Mouse (Mus musculus): Measurements from ENCODE around the gene Vps11. TPM values are rescaled to one million over a fixed set of nuclear protein-coding genes. Genes with fewer than 3 reads are reported as not detected.
A peak's percentile ranks its signal among the peaks of the same experiment; 100 is the strongest.
"Not testable (repeated sequence)": the region's sequence is repeated elsewhere in the genome, so short reads cannot be mapped to it uniquely, and the experiment has no call there.

Gene Vps11
- polyA plus RNA-seq, 1 experiment from 2014 or later: 43.5 TPM

DNA sequence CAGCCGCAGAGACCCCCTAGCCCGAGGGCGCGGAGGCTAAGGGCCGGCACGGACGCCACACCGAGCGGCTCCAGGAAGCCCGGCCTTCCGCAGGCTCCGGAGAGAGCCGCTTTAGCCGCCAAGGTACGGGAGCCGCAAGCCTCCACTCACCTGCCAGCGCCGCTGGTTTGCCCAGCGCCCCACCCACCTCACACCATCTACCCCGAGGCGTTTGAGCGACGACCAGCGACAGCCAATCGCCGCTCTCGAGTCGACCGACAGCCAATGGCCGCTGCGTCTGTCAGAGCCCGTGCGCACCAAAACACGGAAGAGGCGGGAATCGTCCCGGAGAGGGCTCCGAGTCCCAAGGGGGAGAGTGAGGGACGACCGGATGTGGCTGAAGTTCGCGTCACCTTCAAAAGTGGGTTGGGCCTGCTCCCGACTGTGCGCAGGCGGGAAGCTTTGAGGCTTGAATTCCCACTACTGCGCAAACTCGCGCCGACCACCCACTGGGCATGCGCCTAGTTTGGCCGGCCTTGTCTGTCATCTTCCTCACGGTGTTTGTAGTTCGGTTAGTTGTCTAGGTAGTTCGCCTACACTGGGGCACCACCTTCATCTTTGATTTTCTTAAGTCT, 55.9 kb downstream of the Vps11 start, which contains the start of gene Hinfp:
TSS of gene Hinfp (minus strand) at position 206 of the 614 bp plus-strand sequence.
- peaks cover 5% of the 10 kb centered on the region for H3K36me3 ChIP-seq (ENCODE audit: control insufficient read depth, insufficient read depth, low read length)
- peak; percentile 99 for ATAC-seq
- peaks cover 12% of the 10 kb centered on the region for H3K4me1 ChIP-seq (ENCODE audit: control insufficient read depth, insufficient read depth, low read depth, low read length)
- peak within 1 kb of the TSS; percentile 65 for H3K4me3 ChIP-seq (ENCODE audit: low read length)
- under 1% methylated on average over 45 of the region's 54 CpGs for WGBS
- H3K9ac ChIP-seq (ENCODE audit: low read depth, low read length): peak within 1 kb of the TSS; percentile 96
- H3K9me3 ChIP-seq (ENCODE audit: control insufficient read depth, low read length): no peaks in the 10 kb centered on the region
- peak within 1 kb of the TSS; percentile 87 for H3K27ac ChIP-seq (ENCODE audit: low read depth, low read length)
- H3K4me2 ChIP-seq (ENCODE audit: low read length): peak within 1 kb of the TSS; percentile 74
- no peaks in the 10 kb centered on the region for H3K27me3 ChIP-seq (replicated peaks; ENCODE audit: control insufficient read depth, insufficient read depth, low read length)

DNA sequence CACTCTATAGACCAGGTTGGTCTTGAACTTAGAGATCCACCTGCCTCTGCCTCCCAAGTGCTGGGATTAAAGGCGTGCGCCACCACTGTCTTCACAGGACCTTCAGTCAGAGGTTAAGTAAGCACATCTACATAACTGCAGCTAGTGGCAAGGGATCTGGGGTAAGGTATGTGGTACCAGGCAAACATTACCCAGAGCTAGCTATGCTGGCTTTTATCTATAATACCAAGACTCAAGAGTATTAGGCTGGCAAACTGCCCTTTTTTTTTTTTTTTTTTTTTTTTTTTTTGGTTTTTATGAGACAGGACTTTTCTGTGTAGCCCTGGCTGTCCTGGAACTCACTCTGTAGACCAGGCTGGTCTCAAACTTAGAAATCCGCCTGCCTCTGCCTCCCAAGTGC, 61.5 kb downstream of the Vps11 start:
- H3K4me2 ChIP-seq (ENCODE audit: low read length); H3K9me3 ChIP-seq (ENCODE audit: control insufficient read depth, low read length); H3K27ac ChIP-seq (ENCODE audit: low read depth, low read length); H3K4me3 ChIP-seq (ENCODE audit: low read length); ATAC-seq; H3K27me3 ChIP-seq (replicated peaks; ENCODE audit: control insufficient read depth, insufficient read depth, low read length); H3K9ac ChIP-seq (ENCODE audit: low read depth, low read length): not testable (repeated sequence)
- 91% methylated on average over 3 of the region's 3 CpGs for WGBS
- H3K4me1 ChIP-seq (ENCODE audit: control insufficient read depth, insufficient read depth, low read depth, low read length): peaks cover 12% of the 10 kb centered on the region
- H3K36me3 ChIP-seq (ENCODE audit: control insufficient read depth, insufficient read depth, low read length): peaks cover 40% of the 10 kb centered on the region

Small RNA genes lying within 50 kb of the gene (microRNA-seq; reads per million reads assigned to microRNA genes)
- gene Gm44335 (not detected), gene Mir7085 (not detected)

Other genes with a start within 250 kb of the Vps11 start
- 0.14 and 0.24 TPM in 2 replicates for gene Gm49380, start 248.2 kb downstream of the Vps11 start, polyA plus RNA-seq (2015; fragmentation: Nextera tagmentation; extraction: Ambion mirVana)
- 33.0 and 37.8 TPM in 2 replicates for gene Rnf26, start 248.2 kb downstream of the Vps11 start, polyA plus RNA-seq (2015; fragmentation: Nextera tagmentation; extraction: Ambion mirVana)
- 12.3 and 15.3 TPM in 2 replicates for gene Mcam, start 227.2 kb downstream of the Vps11 start, polyA plus RNA-seq (2015; fragmentation: Nextera tagmentation; extraction: Ambion mirVana)
- gene Cbl, start 127.6 kb downstream of the Vps11 start, polyA plus RNA-seq (2015; fragmentation: Nextera tagmentation; extraction: Ambion mirVana): 17.4 and 20.3 TPM in 2 replicates
- gene Ccdc153, start 121.0 kb downstream of the Vps11 start, polyA plus RNA-seq (2015; fragmentation: Nextera tagmentation; extraction: Ambion mirVana): not detected in 2 replicates
- gene Pdzd3, start 110.2 kb downstream of the Vps11 start, polyA plus RNA-seq (2015; fragmentation: Nextera tagmentation; extraction: Ambion mirVana): 0.38 and 0.40 TPM in 2 replicates
- 4.7 and 5.4 TPM in 2 replicates for gene Nlrx1, start 93.1 kb downstream of the Vps11 start, polyA plus RNA-seq (2015; fragmentation: Nextera tagmentation; extraction: Ambion mirVana)
- 33.7 and 36.2 TPM in 2 replicates for gene Abcg4, start 73.1 kb downstream of the Vps11 start, polyA plus RNA-seq (2015; fragmentation: Nextera tagmentation; extraction: Ambion mirVana)
- gene Hinfp, start 56.0 kb downstream of the Vps11 start, polyA plus RNA-seq (2015; fragmentation: Nextera tagmentation; extraction: Ambion mirVana): 22.3 and 26.6 TPM in 2 replicates
- 23.1 and 27.1 TPM in 2 replicates for gene C2cd2l, start 41.4 kb downstream of the Vps11 start, polyA plus RNA-seq (2015; fragmentation: Nextera tagmentation; extraction: Ambion mirVana)
- gene Dpagt1, start 35.7 kb downstream of the Vps11 start, polyA plus RNA-seq (2015; fragmentation: Nextera tagmentation; extraction: Ambion mirVana): 32.5 and 42.6 TPM in 2 replicates
- 106 and 143 TPM in 2 replicates for gene H2afx, start 27.0 kb downstream of the Vps11 start, polyA plus RNA-seq (2015; fragmentation: Nextera tagmentation; extraction: Ambion mirVana)
- gene Hmbs, start 17.4 kb downstream of the Vps11 start, polyA plus RNA-seq (2015; fragmentation: Nextera tagmentation; extraction: Ambion mirVana): 64.0 and 67.4 TPM in 2 replicates
- gene Hyou1, start 17.8 kb upstream of the Vps11 start, polyA plus RNA-seq (2015; fragmentation: Nextera tagmentation; extraction: Ambion mirVana): 25.3 and 29.0 TPM in 2 replicates
- gene Slc37a4, start 35.2 kb upstream of the Vps11 start, polyA plus RNA-seq (2015; fragmentation: Nextera tagmentation; extraction: Ambion mirVana): 56.8 and 60.2 TPM in 2 replicates
- gene Rps25, start 45.5 kb upstream of the Vps11 start, polyA plus RNA-seq (2015; fragmentation: Nextera tagmentation; extraction: Ambion mirVana): 742 and 834 TPM in 2 replicates
- gene Trappc4, start 45.9 kb upstream of the Vps11 start, polyA plus RNA-seq (2015; fragmentation: Nextera tagmentation; extraction: Ambion mirVana): 293 and 308 TPM in 2 replicates
- 32.3 and 32.4 TPM in 2 replicates for gene Ccdc84, start 56.9 kb upstream of the Vps11 start, polyA plus RNA-seq (2015; fragmentation: Nextera tagmentation; extraction: Ambion mirVana)
- gene Foxr1, start 79.5 kb upstream of the Vps11 start, polyA plus RNA-seq (2015; fragmentation: Nextera tagmentation; extraction: Ambion mirVana): not detected in 2 replicates
- gene Upk2, start 93.3 kb upstream of the Vps11 start, polyA plus RNA-seq (2015; fragmentation: Nextera tagmentation; extraction: Ambion mirVana): not detected in 2 replicates
- 9.7 and 11.1 TPM in 2 replicates for gene Bcl9l, start 121.2 kb upstream of the Vps11 start, polyA plus RNA-seq (2015; fragmentation: Nextera tagmentation; extraction: Ambion mirVana)
- gene Cxcr5, start 200.2 kb upstream of the Vps11 start, polyA plus RNA-seq (2015; fragmentation: Nextera tagmentation; extraction: Ambion mirVana): not detected in 2 replicates
- gene Ddx6, start 243.2 kb upstream of the Vps11 start, polyA plus RNA-seq (2015; fragmentation: Nextera tagmentation; extraction: Ambion mirVana): 12.5 and 14.6 TPM in 2 replicates